Mouse (Mus musculus) T-helper 1 cell (primary cell): ENCODE results near the gene Tcaf3.

ENCODE experiments used
- in situ Hi-C: fragments of 300-600 bp; cut with MboI, MseI; formaldehyde crosslinking; loops from one replicate; pipeline ENCODE4 v1.15.1; 2025; ENCODE audit warnings: high pct_unique_total_duplicates

The Tcaf3 gene

DNA sequence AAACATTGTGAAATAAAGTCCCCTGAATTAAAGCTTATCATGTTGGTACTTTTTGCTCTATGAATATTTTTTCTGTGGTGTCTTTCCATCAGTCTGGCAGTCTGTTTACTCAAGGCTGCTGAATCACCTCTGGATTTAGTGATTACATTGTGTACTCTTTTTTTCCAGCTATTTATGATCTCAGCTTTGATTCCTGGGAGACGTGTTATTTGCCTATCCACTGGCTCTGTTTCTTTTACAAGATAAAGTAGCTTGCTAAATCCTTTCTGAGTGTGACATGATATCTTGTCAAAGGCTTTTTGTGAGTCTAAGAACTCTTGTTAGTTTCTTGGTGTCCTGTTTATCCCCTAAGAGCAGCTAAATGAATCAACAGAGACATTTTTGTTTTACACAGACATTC, 52.6 kb downstream of the Tcaf3 start:
- in situ Hi-C loops, result no loop called here

DNA sequence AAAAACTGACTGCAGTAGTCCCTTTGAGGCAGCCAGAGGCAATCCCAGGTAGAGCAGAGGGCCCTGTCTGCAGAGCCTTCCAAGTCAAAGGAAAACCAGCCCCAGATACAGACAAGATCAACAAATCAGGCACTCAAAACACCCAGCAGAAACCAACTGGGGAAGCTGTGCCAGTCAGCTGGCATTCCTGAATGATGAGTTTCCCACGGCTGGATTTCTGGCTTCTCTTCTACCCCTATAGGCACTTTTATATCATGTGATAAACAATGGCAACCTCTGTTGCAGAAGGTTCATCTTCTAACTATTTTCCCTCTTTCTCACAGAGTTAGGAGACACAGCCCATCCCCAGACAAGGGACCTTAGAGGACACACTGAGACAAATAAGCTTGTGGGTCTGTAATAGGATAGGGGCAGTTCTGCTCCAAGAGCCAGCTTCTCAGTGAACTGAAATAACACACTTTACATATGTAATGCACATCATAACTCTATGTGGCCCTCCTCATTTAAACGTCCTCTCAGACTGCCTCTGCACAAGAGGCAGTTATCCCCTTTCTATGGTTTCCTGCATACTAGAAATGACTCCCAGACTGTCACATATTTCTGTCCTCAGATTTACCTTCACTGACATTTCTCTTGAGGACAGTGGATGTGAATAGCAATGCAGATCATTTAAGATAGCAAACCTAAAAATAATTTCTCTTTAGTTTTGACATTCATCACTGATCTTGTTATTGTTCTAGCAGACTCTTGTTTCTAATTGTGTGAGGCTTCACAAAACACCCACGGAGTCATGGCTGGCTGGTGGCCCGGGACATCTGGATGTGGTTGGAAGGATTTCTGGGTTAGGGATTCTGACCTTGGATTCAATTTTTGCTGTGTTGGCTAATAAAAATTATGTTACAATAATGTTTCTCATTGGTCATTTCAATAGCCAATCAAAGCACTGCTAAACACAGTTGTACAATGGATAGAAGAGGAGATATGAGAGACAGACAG, 55.2 kb downstream of the Tcaf3 start:
- in situ Hi-C loops, result no loop called here

DNA sequence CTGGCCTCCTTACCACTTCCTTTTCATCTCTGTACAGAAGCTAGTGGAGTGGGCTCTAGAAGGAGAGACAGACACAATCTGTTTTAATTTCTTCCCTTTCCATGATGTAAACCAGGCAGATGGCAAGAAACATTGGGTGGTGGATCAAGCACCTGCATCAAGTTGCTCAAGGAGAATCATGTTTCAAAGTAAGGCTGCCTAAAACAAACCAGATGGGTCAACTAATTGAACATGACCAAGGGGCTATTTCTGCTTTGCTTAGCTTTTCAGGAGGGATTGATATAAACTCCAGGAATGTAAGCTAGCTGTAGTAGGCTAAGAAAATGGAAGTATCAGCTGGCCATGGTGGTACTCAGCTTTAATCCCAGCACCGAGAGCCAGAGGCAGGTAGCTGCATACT, 56.8 kb downstream of the Tcaf3 start:
- in situ Hi-C loops, result no loop called here

DNA sequence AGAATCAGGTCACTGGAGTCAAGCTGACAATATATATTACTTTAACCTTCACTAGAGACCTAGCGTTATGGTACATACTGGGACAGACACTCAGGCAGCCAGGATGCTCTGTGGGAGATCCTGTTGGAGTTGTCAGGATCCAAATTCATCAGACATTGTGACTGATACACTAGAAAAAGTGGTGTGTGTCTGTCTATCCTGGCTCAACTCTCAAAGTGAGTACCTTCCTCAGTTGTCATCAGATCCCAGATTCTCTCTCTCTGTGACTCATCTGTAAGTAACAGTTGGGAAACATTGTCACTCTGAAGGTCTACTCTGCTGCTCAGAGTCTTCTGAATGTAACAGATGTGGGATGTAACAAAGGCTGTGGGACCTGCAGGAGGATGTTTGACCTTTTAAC, 57.8 kb downstream of the Tcaf3 start:
- in situ Hi-C loops, result no loop called here
